25 mouse cellular contexts compared by ENCODE assay signal in genomic region chr4:59450906-59451305, GRCm38 (mm10). TPM values are rescaled to one million over a fixed set of nuclear protein-coding genes. Genes with fewer than 3 reads are reported as not detected.
A peak's percentile ranks its signal among the peaks of the same experiment; 100 is the strongest.
DNase-seq lines count a peak whose midpoint lies in the region; ATAC-seq and TF ChIP-seq lines count a peak whose summit lies in the region.
"Had no signal": no experiment of that assay in that cellular context is flagged by ENCODE, and none has a peak within 500 bp of the region (broad histone marks: within the 10 kb centered on the region; RNA-seq: fewer than 3 reads in every experiment).

No protein-coding gene starts in this region.

- DNase-seq in kidney, postnatal 36 days = no peak
- DNase-seq in lung, postnatal 10 days = no peak
- peak; percentile 91 for DNase-seq in R1 (ENCODE audit: low read depth, low spot score)
- DNase-seq in stomach, postnatal 0 days (ENCODE audit: low spot score) = no peak
- DNase-seq: adrenal gland, postnatal 10 days; cerebellum, adult 9-10 months; cerebellum, postnatal 36 days; gastrocnemius, postnatal 25 days; heart, adult 18-20 months; heart, postnatal 36 days; kidney, postnatal 10 days; liver, embryonic 13.5 days; lung, adult 2 months; spleen, adult 18-20 months had no signal

- no peak overlapping the region for H3K4me3 ChIP-seq in kidney, embryonic 15.5 days (replicated peaks)
- H3K4me3 ChIP-seq in lung, embryonic 16.5 days (ENCODE audit: low read length) = no peak overlapping the region
- no peak overlapping the region for H3K4me3 ChIP-seq in stomach, postnatal 0 days (ENCODE audit: low read depth, low read length)
- H3K4me3 ChIP-seq: forebrain, embryonic 13.5 days; hindbrain, embryonic 13.5 days; left cerebral cortex, adult 2 months; limb, embryonic 13.5 days; liver, embryonic 13.5 days had no signal

- no peaks in the 10 kb centered on the region for H3K27me3 ChIP-seq in kidney, embryonic 15.5 days
- no peaks in the 10 kb centered on the region for H3K27me3 ChIP-seq in lung, embryonic 16.5 days (ENCODE audit: control insufficient read depth, insufficient read depth, low read depth, low read length)
- H3K27me3 ChIP-seq in stomach, postnatal 0 days (ENCODE audit: control insufficient read depth, insufficient read depth, low read length) = no peaks in the 10 kb centered on the region
- H3K27me3 ChIP-seq: forebrain, embryonic 13.5 days; hindbrain, embryonic 13.5 days; limb, embryonic 13.5 days; liver, embryonic 13.5 days had no signal

- 90% methylated on average over 3 of the region's 3 CpGs for WGBS in kidney, embryonic 15.5 days
- WGBS in lung, embryonic 16.5 days = 82% methylated on average over 3 of the region's 3 CpGs
- WGBS in stomach, postnatal 0 days = 77% methylated on average over 3 of the region's 3 CpGs

- no peak overlapping the region for H3K4me2 ChIP-seq in kidney, embryonic 15.5 days
- no peak overlapping the region for H3K4me2 ChIP-seq in lung, embryonic 16.5 days (ENCODE audit: low read depth, low read length)
- H3K4me2 ChIP-seq in stomach, postnatal 0 days (replicated peaks; ENCODE audit: low read depth) = no peak overlapping the region
- H3K4me2 ChIP-seq: forebrain, embryonic 13.5 days; heart, embryonic 11.5 days; hindbrain, embryonic 13.5 days; limb, embryonic 13.5 days; liver, embryonic 13.5 days; midbrain, embryonic 11.5 days had no signal

- 0 out of 2 replicates have a peak, but pooled peaks cover 6% of the 10 kb centered on the region for H3K9me3 ChIP-seq in kidney, embryonic 15.5 days (replicated peaks)
- no peaks in the 10 kb centered on the region; the same call in 1 of the 2 replicates for H3K9me3 ChIP-seq in lung, embryonic 16.5 days (ENCODE audit: control insufficient read depth, low read length)
- H3K9me3 ChIP-seq in stomach, postnatal 0 days (ENCODE audit: control insufficient read depth, low read length) = no peaks in the 10 kb centered on the region
- H3K9me3 ChIP-seq: forebrain, embryonic 13.5 days; hindbrain, embryonic 13.5 days; liver, embryonic 13.5 days had no signal

- no peak for ATAC-seq in kidney, embryonic 15.5 days (replicated peaks; ENCODE audit: low FRiP score)
- ATAC-seq in lung, embryonic 16.5 days (ENCODE audit: low read depth) = peak; percentile 42
- peak; percentile 30; the same call in 1 of the 2 replicates for ATAC-seq in stomach, postnatal 0 days (ENCODE audit: low FRiP score, low TSS enrichment)
- no peak for ATAC-seq in megakaryocyte progenitor cell, adult 5-6 weeks (replicated peaks; ENCODE audit: poor library complexity)
- ATAC-seq: CD4-positive, CD25-positive, alpha-beta regulatory T cell, adult 4 months; forebrain, embryonic 13.5 days; midbrain, embryonic 16.5 days had no signal

- TF ChIP-seq CTCF in stomach, postnatal 0 days (IDR thresholded peaks at IDR 0.05; ENCODE audit: low read depth) = no peak

- H3K27ac ChIP-seq in kidney, embryonic 15.5 days = peak overlapping the region; percentile 29
- peak overlapping the region; percentile 34 for H3K27ac ChIP-seq in lung, embryonic 16.5 days (ENCODE audit: low read length)
- H3K27ac ChIP-seq in stomach, postnatal 0 days (replicated peaks) = no peak overlapping the region; the same call in 1 of the 2 replicates
- H3K27ac ChIP-seq: forebrain, embryonic 13.5 days; hindbrain, embryonic 13.5 days; left cerebral cortex, adult 2 months; limb, embryonic 13.5 days; liver, embryonic 13.5 days had no signal

- no peaks in the 10 kb centered on the region for H3K36me3 ChIP-seq in kidney, embryonic 15.5 days
- H3K36me3 ChIP-seq in lung, embryonic 16.5 days (ENCODE audit: control insufficient read depth, insufficient read depth, low read length) = no peaks in the 10 kb centered on the region
- no peaks in the 10 kb centered on the region for H3K36me3 ChIP-seq in stomach, postnatal 0 days (ENCODE audit: control insufficient read depth, insufficient read depth, low read length)
- H3K36me3 ChIP-seq: hindbrain, embryonic 13.5 days; limb, embryonic 13.5 days; liver, embryonic 13.5 days had no signal

- no peak overlapping the region for H3K9ac ChIP-seq in kidney, embryonic 15.5 days
- H3K9ac ChIP-seq in lung, embryonic 16.5 days (ENCODE audit: low read length) = no peak overlapping the region
- no peak overlapping the region for H3K9ac ChIP-seq in stomach, postnatal 0 days (ENCODE audit: low read length)
- H3K9ac ChIP-seq: forebrain, embryonic 13.5 days; hindbrain, embryonic 13.5 days; limb, embryonic 13.5 days; liver, embryonic 13.5 days had no signal

- no peak for TF ChIP-seq EP300 in stomach, postnatal 0 days (optimal IDR thresholded peaks at IDR 0.05)

- H3K4me1 ChIP-seq in kidney, embryonic 15.5 days = peaks cover 24% of the 10 kb centered on the region
- H3K4me1 ChIP-seq in lung, embryonic 16.5 days (replicated peaks; ENCODE audit: control insufficient read depth, insufficient read depth, low read length) = no peaks in the 10 kb centered on the region; the same call in 1 of the 2 replicates
- no peaks in the 10 kb centered on the region for H3K4me1 ChIP-seq in stomach, postnatal 0 days (replicated peaks; ENCODE audit: control insufficient read depth, insufficient read depth)
- H3K4me1 ChIP-seq: forebrain, embryonic 13.5 days; hindbrain, embryonic 13.5 days; limb, embryonic 13.5 days had no signal

RNA-seq across cellular contexts. Expression of gene Susd1, which starts 12.5 kb away (rescaled TPM):
- polyA plus RNA-seq in kidney, embryonic 15.5 days (2015; fragmentation: Nextera tagmentation; extraction: Ambion mirVana) = 10.1 and 10.2 TPM in 2 replicates
- polyA plus RNA-seq in lung, embryonic 16.5 days (2015; fragmentation: Nextera tagmentation; extraction: Ambion mirVana) = 8.6 and 9.9 TPM in 2 replicates
- polyA plus RNA-seq in stomach, postnatal 0 days (2015; fragmentation: Nextera tagmentation; extraction: Ambion mirVana) = 3.2 and 3.4 TPM in 2 replicates
- 46.3 and 54.3 TPM in 2 replicates for total RNA-seq in megakaryocyte progenitor cell, adult 5-6 weeks (2015)
- total RNA-seq in megakaryocyte progenitor cell, adult 5-6 weeks (2017) = 92.2 and 105 TPM in 2 replicates

Comparison
In these comparisons a context has a peak if more than half of its experiments do, and no peak if none do; other contexts are left out.
1. ATAC-seq: peak in lung, embryonic 16.5 days (single experiment) and stomach, postnatal 0 days (single experiment); none in kidney, embryonic 15.5 days (single experiment) and megakaryocyte progenitor cell, adult 5-6 weeks (single experiment).